Mouse (Mus musculus) heart, embryonic 10.5 days (tissue): ENCODE measurements at regions not wholly inside any gene's neighbourhood (a gene's known extent, or its start where the extent isn't known, plus 50 kb on each side); places are given as distances from the start of the nearest gene placed in this dataset.

Experiments used
- DNase-seq: peaks from one replicate; pipeline ENCODE4 v3.0.0-alpha.2; 2017; ENCODE audit warnings: low spot score
- H3K27ac ChIP-seq: fragments of 300-500 bp; sonication (generic); 2 replicates; pipeline ENCODE4 v1.5.1; 2016; ENCODE audit warnings: mild to moderate bottlenecking
- H3K27me3 ChIP-seq: fragments of 300-500 bp; sonication (generic); 2 replicates; pipeline ENCODE4 v1.6.1; 2016; ENCODE audit warnings: mild to moderate bottlenecking; ENCODE audit not compliant: poor library complexity, insufficient read depth, severe bottlenecking
- H3K36me3 ChIP-seq: fragments of 300-500 bp; sonication (generic); 2 replicates; pipeline ENCODE4 v1.6.1; 2016; ENCODE audit warnings: mild to moderate bottlenecking, moderate library complexity
- H3K4me1 ChIP-seq: fragments of 300-500 bp; sonication (generic); 2 replicates; pipeline ENCODE4 v1.6.1; 2016; ENCODE audit warnings: mild to moderate bottlenecking
- H3K4me3 ChIP-seq: fragments of 300-500 bp; sonication (generic); 2 replicates; pipeline ENCODE4 v1.5.1; 2016; ENCODE audit warnings: mild to moderate bottlenecking, moderate library complexity
- H3K9me3 ChIP-seq: fragments of 300-500 bp; sonication (generic); 2 replicates; pipeline ENCODE4 v1.6.1; 2016; ENCODE audit warnings: mild to moderate bottlenecking, moderate library complexity
- WGBS: fragments of 180-500 bp; shearing (Covaris S2); methylation state at CpG from one replicate; pipeline ENCODE4 v1.1.7; 2016; 5-methylcytosine and 5-hydroxymethylcytosine counted together

DNA sequence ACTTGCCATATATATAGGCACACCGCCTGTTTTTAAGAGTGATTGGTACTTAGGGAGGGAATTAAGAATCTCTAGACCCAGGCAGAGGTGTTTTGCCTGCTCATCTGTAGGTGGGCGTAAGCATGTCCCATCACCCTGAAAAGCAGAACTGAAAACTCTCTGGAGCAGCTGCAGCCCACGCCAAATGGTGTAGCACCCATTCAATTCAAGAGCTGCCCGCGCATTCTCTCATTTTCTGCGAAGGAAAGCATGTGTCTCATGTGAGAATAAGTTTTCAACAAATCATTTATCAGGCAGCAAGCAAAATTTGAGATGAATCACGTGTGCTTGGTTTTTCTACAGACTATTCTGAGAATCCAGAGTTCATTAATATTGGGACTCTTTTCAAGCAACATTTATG, 252.7 kb downstream of the Ptprc start:
- WGBS, result 86% methylated on average over 7 of the region's 7 CpGs
- no peak overlapping the region for H3K27ac ChIP-seq
- H3K4me3 ChIP-seq, result no peak overlapping the region
- peaks cover 5% of the 10 kb centered on the region; the same call in 1 of the 2 replicates for H3K4me1 ChIP-seq
- no peaks in the 10 kb centered on the region for H3K9me3 ChIP-seq
- no peak for DNase-seq
- H3K27me3 ChIP-seq, result no peaks in the 10 kb centered on the region
- H3K36me3 ChIP-seq, result peaks cover 6% of the 10 kb centered on the region; the same call in 1 of the 2 replicates

DNA sequence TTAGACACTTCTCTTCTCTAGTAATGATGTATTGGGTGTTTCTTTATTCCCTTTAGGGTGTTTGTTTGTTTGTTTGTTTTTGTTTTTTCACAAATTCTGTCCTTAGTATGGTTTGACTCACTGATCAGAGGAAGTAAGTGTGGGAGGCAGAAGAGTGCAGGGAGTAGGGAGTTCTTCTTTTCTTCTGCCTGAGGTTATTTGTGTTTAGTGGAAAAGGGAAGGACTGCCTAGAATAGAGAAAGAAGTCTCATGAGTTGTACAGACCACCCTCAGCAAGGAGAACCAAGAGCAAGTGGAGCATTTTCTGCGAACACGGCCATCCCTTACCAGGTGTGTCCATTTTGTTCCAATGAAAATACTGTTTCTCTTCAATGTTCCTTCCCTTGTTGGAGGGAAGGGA, 253.9 kb downstream of the Ptprc start:
- H3K9me3 ChIP-seq, result no peaks in the 10 kb centered on the region
- H3K27me3 ChIP-seq, result no peaks in the 10 kb centered on the region
- 90% methylated on average over 2 of the region's 2 CpGs for WGBS
- no peak overlapping the region for H3K27ac ChIP-seq
- no peaks in the 10 kb centered on the region for H3K4me1 ChIP-seq
- H3K36me3 ChIP-seq, result peaks cover 10% of the 10 kb centered on the region; the same call in 1 of the 2 replicates
- DNase-seq, result no peak
- no peak overlapping the region for H3K4me3 ChIP-seq

DNA sequence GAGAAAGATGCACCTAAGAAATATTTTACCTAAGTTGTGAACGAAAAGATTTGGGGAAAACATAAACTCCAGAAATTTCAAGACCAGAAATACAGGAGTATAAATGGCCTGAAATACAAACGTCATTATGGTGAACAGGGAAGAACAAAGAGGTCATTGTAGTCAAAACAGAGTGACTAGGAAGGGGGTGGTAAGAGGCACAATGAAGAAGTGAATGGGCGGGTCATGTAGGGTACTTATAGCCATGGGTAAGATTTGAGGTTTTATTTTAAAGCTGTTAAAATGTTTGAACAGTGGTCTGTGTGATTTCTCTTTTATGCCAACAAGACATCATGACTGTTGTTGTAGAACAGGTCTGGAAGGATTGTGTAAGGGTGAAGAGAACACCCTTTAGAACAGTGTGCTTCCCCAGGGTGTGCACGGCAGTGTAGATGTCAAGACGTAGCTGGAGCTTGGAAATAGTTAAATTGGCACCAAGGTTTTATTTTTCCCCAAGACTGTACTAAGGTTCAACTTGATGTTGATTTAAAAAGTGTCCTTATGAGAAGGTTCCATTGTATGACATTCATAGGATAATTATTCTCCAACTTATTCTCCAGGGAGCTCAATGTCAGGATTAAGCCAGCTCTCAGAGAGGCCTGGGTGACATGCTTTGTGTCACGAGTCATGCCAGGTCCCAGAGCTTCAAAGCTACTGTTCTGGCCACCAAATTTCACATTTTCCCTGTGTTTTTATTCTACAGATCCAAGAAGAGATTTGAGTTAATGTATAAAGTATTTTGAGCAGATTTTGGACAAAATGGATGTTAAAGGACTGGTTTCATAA, 255.6 kb downstream of the Ptprc start:
- Histone ChIP-seq H3K27me3 (no peaks in the 10 kb centered on the region), H3K36me3 (peaks cover 10% of the 10 kb centered on the region; the same call in 1 of the 2 replicates), H3K4me3 (no peak overlapping the region), H3K4me1 (no peaks in the 10 kb centered on the region), H3K9me3 (no peaks in the 10 kb centered on the region), H3K27ac (no peak overlapping the region)
- no peak for DNase-seq
- 76% methylated on average over 6 of the region's 6 CpGs for WGBS

DNA sequence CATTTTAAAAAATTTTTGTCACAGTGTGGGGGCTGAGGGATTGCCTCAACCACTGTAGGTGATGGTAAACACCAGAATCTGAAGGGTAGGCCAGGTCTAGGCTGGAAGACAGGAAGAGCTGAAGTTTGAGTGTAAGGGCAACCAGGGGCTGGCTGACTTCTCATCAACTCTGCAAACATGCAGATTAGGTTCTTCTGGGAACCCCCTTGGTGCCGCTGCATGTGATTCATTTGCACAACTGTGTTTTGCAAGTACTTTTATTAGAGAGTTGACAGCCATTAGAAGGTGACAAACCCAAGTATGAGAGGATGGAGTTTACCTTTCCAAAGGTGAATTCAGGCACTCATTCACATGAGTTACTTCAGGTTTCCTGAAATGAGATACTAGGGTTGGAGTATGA, 258.1 kb downstream of the Ptprc start:
- no peaks in the 10 kb centered on the region for H3K4me1 ChIP-seq
- WGBS, result 80% methylated on average over 1 of the region's 1 CpGs
- H3K9me3 ChIP-seq, result no peaks in the 10 kb centered on the region
- H3K4me3 ChIP-seq, result no peak overlapping the region
- H3K27me3 ChIP-seq, result no peaks in the 10 kb centered on the region
- DNase-seq, result no peak
- H3K27ac ChIP-seq, result no peak overlapping the region
- peaks cover 10% of the 10 kb centered on the region; the same call in 1 of the 2 replicates for H3K36me3 ChIP-seq

DNA sequence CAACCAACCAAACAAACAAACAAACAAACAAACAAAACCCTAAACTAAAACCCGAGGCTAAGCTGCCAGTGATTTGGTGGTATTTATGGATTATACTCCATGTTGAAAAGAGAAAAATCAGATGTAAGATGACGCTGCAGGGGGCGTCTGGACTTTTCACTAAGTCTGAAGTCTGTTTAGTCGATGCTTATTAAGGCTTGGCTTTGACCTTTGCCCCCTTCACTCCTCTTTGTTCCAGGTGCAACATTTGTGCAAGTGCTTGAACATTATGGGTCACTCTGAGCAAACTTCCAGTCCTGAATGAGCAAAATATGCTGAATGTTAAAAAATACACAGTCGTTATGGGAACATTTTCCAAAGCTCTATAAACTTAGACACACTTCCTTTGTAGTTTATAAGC, 268.6 kb downstream of the Ptprc start:
- Histone ChIP-seq H3K27ac (no peak overlapping the region), H3K4me3 (no peak overlapping the region), H3K36me3 (peaks cover 11% of the 10 kb centered on the region; the same call in 1 of the 2 replicates), H3K27me3 (no peaks in the 10 kb centered on the region), H3K9me3 (no peaks in the 10 kb centered on the region), H3K4me1 (peaks cover 9% of the 10 kb centered on the region; the same call in 1 of the 2 replicates)
- 71% methylated on average over 5 of the region's 5 CpGs for WGBS
- no peak for DNase-seq

DNA sequence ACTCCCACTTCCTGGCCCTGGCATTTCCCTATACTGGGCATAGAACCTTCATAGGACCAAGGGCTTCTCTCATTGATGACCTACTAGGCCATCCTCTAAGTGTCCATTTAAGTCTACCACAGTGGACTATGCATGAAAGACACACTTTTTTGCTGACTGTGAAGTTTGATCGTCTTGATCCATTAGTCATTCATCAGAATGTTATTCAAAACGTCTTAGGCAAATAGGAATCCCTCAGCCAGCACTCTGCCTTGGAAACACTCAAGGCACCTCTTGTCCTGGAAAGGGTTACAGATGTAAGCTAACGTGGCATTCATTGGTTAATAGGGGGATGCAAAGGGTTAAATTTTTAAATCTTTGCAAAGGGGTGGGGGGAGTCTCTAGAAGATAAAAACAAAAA, 269.0 kb downstream of the Ptprc start:
- no peak for DNase-seq
- peaks cover 9% of the 10 kb centered on the region; the same call in 1 of the 2 replicates for H3K4me1 ChIP-seq
- H3K9me3 ChIP-seq, result no peaks in the 10 kb centered on the region
- no peak overlapping the region for H3K4me3 ChIP-seq
- no peak overlapping the region for H3K27ac ChIP-seq
- no peaks in the 10 kb centered on the region for H3K27me3 ChIP-seq
- peaks cover 9% of the 10 kb centered on the region; the same call in 1 of the 2 replicates for H3K36me3 ChIP-seq
- 69% methylated on average over 3 of the region's 3 CpGs for WGBS

DNA sequence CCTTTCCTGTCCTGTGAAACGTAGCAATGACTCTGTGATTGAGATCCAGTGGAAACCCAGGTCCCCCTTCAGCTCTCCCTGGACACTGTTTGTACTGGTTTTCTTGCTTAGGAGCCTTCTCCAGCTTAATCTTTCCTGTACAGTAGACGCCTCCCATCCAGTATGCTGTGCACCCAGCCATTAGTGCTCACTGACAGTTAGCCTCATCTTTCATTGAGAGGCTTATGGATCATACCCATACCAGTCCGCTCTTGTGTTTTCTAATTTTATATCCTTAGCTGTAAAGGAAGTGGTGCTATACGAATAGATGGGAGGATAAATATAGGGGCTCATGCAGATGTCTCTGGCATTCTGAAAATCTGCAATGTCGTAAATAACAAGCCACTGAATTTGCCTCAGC, 269.9 kb downstream of the Ptprc start:
- H3K4me1 ChIP-seq, result peaks cover 12% of the 10 kb centered on the region; the same call in 1 of the 2 replicates
- 0 out of 2 replicates have a peak, but pooled peaks cover 2% of the 10 kb centered on the region for H3K36me3 ChIP-seq
- no peak overlapping the region for H3K27ac ChIP-seq
- H3K27me3 ChIP-seq, result no peaks in the 10 kb centered on the region
- no peak overlapping the region for H3K4me3 ChIP-seq
- H3K9me3 ChIP-seq, result no peaks in the 10 kb centered on the region
- 79% methylated on average over 5 of the region's 5 CpGs for WGBS
- DNase-seq, result no peak

DNA sequence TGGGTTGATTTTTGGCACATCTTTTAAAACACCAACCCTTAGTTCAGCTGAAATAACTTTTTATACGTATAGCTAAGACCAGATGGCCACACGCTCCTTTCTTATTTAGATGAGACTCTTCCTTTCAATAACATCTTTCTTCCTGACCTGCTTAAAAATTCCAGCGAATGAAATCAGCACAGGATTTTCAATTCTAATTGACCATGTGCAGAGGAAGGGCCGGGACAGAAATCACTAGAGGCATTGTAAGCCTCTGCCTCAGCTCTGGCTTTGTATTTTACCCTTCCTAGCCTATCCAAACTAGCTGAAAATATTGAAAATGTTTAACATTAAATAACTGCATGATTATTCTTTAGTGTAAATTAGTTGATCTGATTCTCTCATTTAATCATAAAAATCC, 272.2 kb downstream of the Ptprc start:
- peaks cover 12% of the 10 kb centered on the region; the same call in 1 of the 2 replicates for H3K4me1 ChIP-seq
- no peaks in the 10 kb centered on the region for H3K9me3 ChIP-seq
- 61% methylated on average over 4 of the region's 4 CpGs for WGBS

DNA sequence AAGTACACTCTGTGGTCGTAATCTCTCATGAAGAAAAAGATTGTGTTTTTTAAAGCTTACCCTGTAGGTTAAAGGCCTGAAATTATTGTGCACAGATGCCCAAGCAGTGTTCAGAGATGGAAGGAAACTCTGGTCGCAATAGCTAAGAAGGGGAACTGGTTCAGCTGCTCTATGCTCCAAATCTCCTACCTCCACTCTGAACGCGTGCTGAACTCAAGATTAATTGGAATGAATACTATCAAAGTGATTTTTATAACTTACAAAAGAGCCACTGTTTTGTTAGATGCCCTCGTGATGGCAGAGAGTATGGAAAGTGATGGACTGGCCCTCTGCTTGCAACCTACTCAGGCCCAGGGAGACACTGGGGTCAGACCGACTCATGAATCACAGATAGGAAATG, 272.6 kb downstream of the Ptprc start:
- H3K27me3 ChIP-seq, result no peaks in the 10 kb centered on the region
- WGBS, result 71% methylated on average over 6 of the region's 6 CpGs
- no peak overlapping the region for H3K27ac ChIP-seq
- H3K4me1 ChIP-seq, result peaks cover 12% of the 10 kb centered on the region; the same call in 1 of the 2 replicates
- no peak for DNase-seq
- H3K4me3 ChIP-seq, result no peak overlapping the region
- H3K36me3 ChIP-seq, result no peaks in the 10 kb centered on the region
- H3K9me3 ChIP-seq, result no peaks in the 10 kb centered on the region

More for the DNA sequence above, 272.2 kb downstream of the Ptprc start:
- no peak overlapping the region for H3K27ac ChIP-seq
- no peak overlapping the region for H3K4me3 ChIP-seq
- DNase-seq, result no peak
- no peaks in the 10 kb centered on the region for H3K36me3 ChIP-seq
- H3K27me3 ChIP-seq, result no peaks in the 10 kb centered on the region

DNA sequence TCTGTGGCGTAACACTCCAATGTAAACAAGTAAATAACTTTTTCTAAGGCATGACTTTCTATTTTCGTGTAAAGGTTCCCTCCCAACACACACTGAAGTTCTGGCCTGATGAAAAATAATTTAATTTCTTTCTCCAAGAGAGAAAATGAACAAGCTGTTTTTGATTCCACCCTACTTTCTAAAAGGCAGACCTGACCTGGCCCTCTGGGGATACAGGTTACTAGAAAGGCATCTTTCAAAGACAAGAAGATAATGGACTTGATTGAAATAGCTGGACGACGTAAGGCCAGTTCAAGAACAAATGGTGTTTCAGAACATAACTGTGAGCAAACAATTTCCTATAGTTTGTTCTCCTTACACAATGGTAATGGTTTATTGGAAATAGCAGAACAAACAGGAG, 273.5 kb downstream of the Ptprc start:
- H3K27ac ChIP-seq, result no peak overlapping the region
- no peaks in the 10 kb centered on the region for H3K36me3 ChIP-seq
- DNase-seq, result no peak
- peaks cover 12% of the 10 kb centered on the region; the same call in 1 of the 2 replicates for H3K4me1 ChIP-seq
- H3K27me3 ChIP-seq, result no peaks in the 10 kb centered on the region
- no peaks in the 10 kb centered on the region for H3K9me3 ChIP-seq
- no peak overlapping the region for H3K4me3 ChIP-seq
- 78% methylated on average over 4 of the region's 4 CpGs for WGBS

DNA sequence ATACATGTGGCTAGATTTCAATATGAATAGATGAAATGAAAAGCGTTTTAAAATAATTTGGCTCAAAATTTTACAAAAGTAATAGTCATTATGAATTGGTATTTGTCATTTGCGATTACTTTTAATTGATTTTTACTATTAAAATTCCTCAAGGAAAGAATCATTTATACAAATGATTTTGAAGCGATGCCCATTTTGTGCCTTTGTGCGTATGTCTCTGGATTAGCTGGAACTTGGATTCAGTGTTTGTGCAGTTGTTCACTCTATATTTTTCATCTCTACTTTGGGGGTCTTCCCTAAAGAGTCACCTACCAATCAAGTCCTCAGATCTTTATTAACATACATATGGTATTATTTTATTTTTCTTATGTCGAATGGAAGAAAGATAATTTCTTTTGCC, 274.3 kb downstream of the Ptprc start:
- Histone ChIP-seq H3K4me1 (peaks cover 12% of the 10 kb centered on the region; the same call in 1 of the 2 replicates), H3K27me3 (no peaks in the 10 kb centered on the region), H3K36me3 (no peaks in the 10 kb centered on the region), H3K9me3 (no peaks in the 10 kb centered on the region), H3K4me3 (peak overlapping the region; percentile 81), H3K27ac (peak overlapping the region; percentile 94; the same call in 1 of the 2 replicates)
- no peak for DNase-seq
- WGBS, result 77% methylated on average over 5 of the region's 5 CpGs

DNA sequence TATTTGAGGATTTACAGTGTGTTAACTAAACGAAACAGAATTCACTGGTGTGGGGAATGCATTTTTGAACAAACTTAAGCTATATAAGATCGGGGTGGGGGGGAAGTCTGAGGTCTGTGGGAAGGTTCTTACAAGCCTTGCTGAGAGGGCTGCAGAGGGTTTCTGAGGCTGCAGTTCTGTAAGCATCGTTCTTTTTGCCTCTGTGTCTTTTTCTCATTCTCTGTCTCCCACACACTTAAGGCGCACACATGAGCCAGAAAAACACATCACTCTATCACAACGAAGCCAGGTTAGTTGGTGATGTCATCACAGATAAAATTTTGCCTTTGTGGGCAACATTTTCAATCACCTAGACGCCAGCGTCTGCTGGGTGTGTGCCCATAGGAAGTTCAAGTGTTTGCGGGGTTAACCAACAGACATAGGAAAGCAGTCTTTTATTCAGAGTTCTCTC, 274.9 kb downstream of the Ptprc start:
- Histone ChIP-seq H3K36me3 (no peaks in the 10 kb centered on the region), H3K27ac (peak overlapping the region; percentile 94), H3K9me3 (no peaks in the 10 kb centered on the region), H3K4me1 (peaks cover 9% of the 10 kb centered on the region; the same call in 1 of the 2 replicates), H3K4me3 (peak overlapping the region; percentile 81), H3K27me3 (no peaks in the 10 kb centered on the region)
- no peak for DNase-seq
- 29% methylated on average over 8 of the region's 8 CpGs for WGBS

DNA sequence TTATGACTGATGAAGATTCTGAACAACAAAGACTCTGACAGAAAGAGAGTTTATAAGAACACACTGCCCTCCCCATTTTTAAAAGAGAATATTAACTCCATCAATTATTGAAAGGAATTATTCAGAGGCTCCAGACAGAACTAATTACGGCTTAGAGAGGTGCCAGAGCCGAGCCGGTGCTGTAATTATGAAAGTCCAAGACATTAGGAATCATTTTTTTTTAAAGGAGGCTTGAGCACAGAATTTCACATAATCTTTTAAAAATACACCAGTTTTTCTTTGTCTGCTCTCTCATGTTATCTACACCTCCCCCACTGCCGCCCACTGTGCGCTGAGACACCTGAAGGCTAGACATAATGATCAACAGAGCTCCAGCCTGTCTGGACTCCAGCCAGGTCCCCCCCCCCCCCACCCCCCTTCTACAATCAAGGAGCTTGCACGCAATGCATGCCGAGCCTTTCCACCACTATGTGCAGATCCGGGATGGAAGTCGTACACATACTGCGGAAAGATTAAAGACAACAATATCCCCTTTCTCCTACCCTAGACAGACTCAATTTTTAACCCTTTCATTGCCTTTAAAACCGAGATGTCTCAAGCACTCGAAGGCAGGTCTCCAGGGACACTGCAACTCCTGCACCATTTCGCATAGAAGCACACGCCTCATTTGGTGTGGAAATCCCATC, 275.4 kb downstream of the Ptprc start:
- peaks cover 6% of the 10 kb centered on the region; the same call in 1 of the 2 replicates for H3K4me1 ChIP-seq
- no peaks in the 10 kb centered on the region for H3K9me3 ChIP-seq
- DNase-seq, result peak; percentile 92
- H3K4me3 ChIP-seq, result peak overlapping the region; percentile 81
- no peaks in the 10 kb centered on the region for H3K36me3 ChIP-seq
- H3K27me3 ChIP-seq, result no peaks in the 10 kb centered on the region
- 11% methylated on average over 14 of the region's 14 CpGs for WGBS
- peak overlapping the region; percentile 94 for H3K27ac ChIP-seq
